Mouse (Mus musculus) embryonic fibroblast, embryonic 13.5 days (primary cell): ENCODE measurements at regions not wholly inside any gene's neighbourhood (a gene's known extent, or its start where the extent isn't known, plus 50 kb on each side); places are given as distances from the start of the nearest gene placed in this dataset.

Experiments
- H3K27ac ChIP-seq: 2 replicates; pipeline ENCODE4 v1.5.1; 2012; ENCODE audit warnings: low read length, control low read depth, inconsistent platforms; ENCODE audit not compliant: insufficient read depth
- H3K4me1 ChIP-seq: 2 replicates; pipeline ENCODE4 v1.6.1; 2011; ENCODE audit warnings: low read length; ENCODE audit not compliant: control insufficient read depth, insufficient read depth
- H3K4me3 ChIP-seq: 2 replicates; pipeline ENCODE4 v1.5.1; 2011; ENCODE audit warnings: mild to moderate bottlenecking, control low read depth, low read length; ENCODE audit not compliant: insufficient read depth
- CTCF ChIP-seq: IDR thresholded peaks from 2 replicates; pipeline ENCODE4 v1.5.1; 2011; ENCODE audit warnings: mild to moderate bottlenecking, control low read depth, low read length, moderate library complexity, borderline replicate concordance; ENCODE audit not compliant: insufficient read depth
- POLR2A ChIP-seq: IDR thresholded peaks from 2 replicates; pipeline ENCODE4 v1.6.1; 2011; ENCODE audit warnings: low read depth, mild to moderate bottlenecking, control low read depth, low read length, moderate library complexity

DNA sequence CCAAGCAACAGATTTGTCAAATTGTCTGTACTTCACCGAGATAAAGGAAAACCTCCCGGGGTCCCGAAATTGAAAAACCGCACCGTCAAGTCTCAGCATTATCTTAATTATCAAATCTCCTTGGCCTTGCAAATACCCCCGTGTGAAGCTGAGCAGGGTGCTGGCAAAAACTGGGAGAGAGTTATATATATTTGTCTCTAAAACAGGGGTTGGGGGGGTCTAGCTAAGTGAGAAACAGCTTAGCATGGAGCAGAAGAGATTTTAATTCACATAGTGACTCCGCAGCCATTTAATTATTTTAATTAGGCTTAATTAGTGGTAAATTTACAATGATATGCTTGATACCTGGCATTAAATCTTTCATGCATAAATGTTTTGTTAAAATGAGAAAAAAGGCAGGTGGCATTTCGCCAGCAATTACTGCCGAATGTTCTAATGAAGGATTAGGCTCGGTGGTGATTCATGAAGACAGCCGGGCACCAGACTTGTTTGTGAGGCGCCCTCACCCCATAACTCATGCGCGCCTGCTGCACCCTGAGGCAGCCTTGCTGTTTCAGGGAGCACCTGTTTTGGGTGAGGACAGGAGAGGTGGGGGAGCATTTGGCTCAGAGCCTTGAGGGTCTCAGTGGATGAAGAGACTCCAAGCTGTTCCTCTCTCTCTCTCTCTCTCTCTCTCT, 138.2 kb downstream of the Tle3 start:
- no peak for TF ChIP-seq CTCF
- TF ChIP-seq POLR2A: no peak
- H3K4me3 ChIP-seq: no peak overlapping the region
- H3K4me1 ChIP-seq: no peaks in the 10 kb centered on the region
- H3K27ac ChIP-seq: no peak overlapping the region

DNA sequence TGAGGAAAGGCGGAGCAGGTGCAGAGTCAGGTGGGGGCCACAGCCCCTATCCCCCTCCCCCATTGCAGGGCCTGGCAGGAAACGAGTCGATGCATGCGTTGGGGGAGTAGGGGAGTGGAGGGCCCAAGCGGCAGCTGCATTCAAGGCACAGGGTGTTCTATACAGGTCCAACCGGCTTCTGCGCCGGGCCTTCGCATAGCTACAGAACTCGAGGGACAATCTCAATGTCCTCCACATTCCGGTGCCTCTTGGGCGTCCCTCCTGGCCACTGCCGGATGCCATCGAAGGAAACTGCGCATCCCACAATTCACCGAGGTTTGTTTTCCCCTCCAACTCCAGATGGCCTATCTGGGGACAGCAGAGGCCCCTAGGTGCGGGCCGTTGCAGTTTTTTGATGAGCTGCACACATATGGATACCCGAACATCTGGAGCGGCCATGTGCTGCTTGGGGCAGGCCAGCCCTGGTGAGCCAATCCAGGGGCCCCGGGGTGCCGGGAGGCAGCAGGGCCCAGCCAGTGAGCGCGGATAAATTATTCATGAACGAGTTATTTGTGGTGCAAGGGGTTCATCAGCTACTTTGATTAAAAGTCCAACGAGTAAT, 137.5 kb downstream of the Tle3 start:
- Histone ChIP-seq H3K4me1 (no peaks in the 10 kb centered on the region), H3K27ac (no peak overlapping the region), H3K4me3 (no peak overlapping the region)
- no peak for TF ChIP-seq POLR2A
- TF ChIP-seq CTCF: no peak

DNA sequence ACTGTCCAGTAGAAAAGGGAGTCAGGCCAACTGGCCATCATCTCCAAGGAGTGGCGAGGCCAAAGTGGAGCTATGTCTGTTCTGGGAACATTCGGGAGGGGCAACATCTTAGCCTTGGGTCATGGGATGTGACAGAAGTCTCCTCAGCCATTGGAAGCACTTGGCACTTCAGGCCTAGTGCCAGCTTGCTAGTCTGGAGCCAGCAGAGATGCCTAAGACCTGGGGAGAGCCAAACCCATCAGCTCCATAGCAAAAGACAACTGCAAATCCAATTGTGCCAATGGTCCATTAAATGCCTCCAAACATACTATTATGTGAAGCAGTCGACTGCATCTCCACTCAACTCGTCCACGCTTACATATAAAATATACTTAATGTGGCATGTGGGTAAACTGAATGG, 136.9 kb downstream of the Tle3 start:
- Histone ChIP-seq H3K4me3 (no peak overlapping the region), H3K4me1 (no peaks in the 10 kb centered on the region), H3K27ac (no peak overlapping the region)
- TF ChIP-seq CTCF: no peak
- TF ChIP-seq POLR2A: no peak

DNA sequence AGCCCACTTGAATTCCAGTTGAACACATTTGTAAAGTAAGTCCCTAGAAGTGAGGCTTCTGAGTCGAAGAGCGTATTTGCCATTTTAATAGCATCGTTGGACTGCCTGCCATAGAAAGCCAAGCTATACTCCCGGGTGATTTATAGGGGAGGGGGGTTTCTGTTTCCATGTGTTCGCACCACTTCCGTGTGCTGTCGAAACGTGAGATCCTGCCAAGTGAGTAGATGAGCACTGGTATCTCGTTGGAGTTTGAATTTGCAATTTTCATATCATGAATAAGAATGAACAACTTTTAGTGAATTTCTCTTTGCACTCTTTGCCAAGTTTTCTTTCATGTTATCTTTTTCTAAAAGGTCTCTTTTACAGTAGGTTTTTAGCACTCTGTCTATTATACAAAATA, 128.7 kb downstream of the Tle3 start:
- TF ChIP-seq POLR2A (no peak), CTCF (no peak)
- H3K4me3 ChIP-seq: no peak overlapping the region
- no peak overlapping the region for H3K27ac ChIP-seq
- H3K4me1 ChIP-seq: no peaks in the 10 kb centered on the region

DNA sequence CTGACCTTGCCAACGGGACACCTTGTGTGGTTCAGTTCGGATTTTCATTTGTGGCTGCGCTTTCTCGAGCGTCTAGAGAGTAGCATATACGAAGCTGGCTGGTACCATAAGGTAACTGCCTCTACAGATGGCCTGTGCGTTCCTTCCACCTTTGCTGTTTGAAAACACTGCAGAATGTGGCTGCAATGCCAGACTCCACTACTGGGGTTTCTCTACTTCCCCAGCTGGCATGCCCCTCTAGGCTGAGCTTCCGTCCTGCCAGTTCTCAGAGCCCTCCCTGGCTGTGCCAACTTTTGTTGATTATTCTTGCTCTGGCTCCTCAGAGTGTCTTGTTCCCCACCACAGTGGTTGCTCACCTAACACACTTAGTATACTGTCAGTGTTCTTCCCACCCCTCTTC, 120.7 kb downstream of the Tle3 start:
- Histone ChIP-seq H3K4me1 (no peaks in the 10 kb centered on the region), H3K4me3 (no peak overlapping the region), H3K27ac (no peak overlapping the region)
- no peak for TF ChIP-seq CTCF
- TF ChIP-seq POLR2A: no peak

DNA sequence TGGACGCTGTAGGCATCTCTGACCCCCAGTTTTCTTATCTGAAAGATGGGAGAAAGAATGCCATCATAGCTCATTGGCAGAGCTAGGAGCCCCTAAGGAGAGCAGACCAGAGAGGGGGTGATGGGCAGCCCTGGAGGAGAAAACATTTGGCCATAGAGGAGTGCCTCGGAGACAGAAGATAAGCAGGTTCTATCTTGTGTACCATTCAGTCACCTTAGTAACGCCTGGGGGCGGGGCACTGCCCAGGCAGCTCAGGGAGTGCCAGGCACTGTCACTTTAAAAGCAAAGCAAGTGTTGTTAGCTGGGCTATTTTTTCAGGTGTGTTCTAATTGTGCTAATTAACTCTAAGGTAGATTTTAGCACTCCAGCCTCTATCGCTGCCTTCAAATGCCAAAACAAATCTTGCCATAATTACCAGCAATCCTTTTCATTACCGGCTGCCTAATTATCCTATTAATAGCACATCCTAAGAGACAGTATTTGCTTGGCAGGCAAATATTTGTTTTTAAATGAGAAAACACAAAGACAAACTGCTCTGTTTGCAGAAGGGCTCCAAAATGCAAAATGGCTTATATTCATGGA, 119.1 kb downstream of the Tle3 start:
- Histone ChIP-seq H3K4me3 (no peak overlapping the region), H3K4me1 (no peaks in the 10 kb centered on the region), H3K27ac (no peak overlapping the region)
- TF ChIP-seq CTCF (no peak), POLR2A (no peak)

DNA sequence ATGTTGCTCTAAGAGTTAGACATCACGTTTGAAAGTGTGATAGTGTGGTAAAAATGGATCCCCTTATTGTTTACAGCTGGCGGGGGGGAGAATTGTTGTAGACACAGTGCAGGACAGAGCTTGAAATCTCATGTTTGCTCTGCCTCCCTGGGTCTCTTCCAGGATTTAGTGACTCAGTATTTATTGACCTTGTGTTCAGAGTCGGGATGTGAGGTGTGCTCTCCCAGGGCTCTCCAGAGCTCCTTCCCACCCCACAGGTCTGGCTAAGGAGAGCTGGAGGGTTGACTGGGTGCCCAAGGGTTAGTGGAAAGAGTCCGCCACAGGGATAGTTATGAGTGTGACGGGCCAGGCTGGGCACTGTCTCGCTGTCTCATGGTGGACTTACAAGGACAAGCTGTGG, 117.8 kb downstream of the Tle3 start:
- no peaks in the 10 kb centered on the region for H3K4me1 ChIP-seq
- no peak overlapping the region for H3K27ac ChIP-seq
- TF ChIP-seq POLR2A: no peak
- TF ChIP-seq CTCF: no peak
- H3K4me3 ChIP-seq: no peak overlapping the region

DNA sequence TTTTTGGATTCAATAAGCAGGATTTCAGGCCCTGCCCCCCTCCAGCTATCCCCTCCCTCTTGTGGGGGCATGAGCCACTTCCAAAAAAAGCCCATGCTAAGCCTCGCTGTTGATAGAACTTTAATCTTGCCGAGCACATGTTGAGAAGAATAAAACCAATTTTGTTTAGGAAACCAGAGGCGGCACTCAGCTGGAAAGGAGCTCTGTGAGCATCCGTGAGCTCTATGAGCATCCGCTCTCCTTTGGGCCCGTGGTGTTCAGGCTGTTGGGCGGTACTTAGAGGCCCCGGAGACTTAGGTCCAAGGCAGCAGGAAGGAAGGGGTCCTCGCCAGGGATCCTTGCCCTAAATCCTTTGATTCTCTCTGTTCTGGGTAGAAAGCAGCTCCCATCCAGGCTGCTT, 117.0 kb downstream of the Tle3 start:
- TF ChIP-seq CTCF (no peak), POLR2A (no peak)
- no peak overlapping the region for H3K27ac ChIP-seq
- H3K4me3 ChIP-seq: no peak overlapping the region
- H3K4me1 ChIP-seq: no peaks in the 10 kb centered on the region

DNA sequence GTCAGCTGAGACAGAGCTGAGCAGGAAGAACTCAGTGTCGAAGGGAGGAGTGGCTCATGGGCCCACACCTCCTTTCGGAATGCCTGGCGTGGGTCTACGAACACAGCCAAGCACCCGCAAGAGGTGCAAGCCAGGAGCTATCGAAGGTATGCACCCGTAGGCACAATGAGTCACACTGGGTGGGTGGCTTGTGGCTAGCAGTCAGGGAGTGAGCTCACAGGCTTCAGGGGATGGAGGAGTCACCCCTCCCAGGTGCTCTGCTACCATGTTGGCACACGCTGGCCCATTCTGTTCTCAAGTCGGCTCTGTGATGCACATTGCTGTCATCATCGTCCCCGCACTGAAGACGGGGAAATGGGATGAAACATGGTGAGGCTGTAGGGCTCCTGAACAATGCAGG, 115.7 kb downstream of the Tle3 start:
- TF ChIP-seq POLR2A: no peak
- TF ChIP-seq CTCF: no peak
- H3K4me1 ChIP-seq: no peaks in the 10 kb centered on the region
- no peak overlapping the region for H3K27ac ChIP-seq
- H3K4me3 ChIP-seq: no peak overlapping the region

DNA sequence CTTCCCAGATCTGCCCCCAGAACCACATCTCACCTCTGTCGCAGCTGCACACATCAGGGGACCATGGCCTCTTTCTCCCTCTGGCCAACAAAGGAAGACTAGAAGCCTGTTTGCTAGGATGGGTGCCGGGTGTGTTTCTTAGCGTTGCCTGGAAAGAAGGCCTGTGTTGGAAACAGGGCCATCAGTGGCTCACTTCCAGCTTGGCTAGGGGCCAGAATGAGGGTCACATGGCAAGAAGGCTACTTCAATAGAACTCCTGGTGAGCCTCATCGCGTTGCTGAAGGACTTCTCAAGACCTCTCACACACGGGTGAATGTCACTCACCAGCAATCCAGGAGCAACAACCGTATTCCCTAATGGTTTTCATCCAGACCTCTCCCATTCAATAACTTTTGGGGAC, 115.0 kb downstream of the Tle3 start:
- Histone ChIP-seq H3K4me3 (no peak overlapping the region), H3K27ac (no peak overlapping the region), H3K4me1 (no peaks in the 10 kb centered on the region)
- TF ChIP-seq CTCF (no peak), POLR2A (no peak)

DNA sequence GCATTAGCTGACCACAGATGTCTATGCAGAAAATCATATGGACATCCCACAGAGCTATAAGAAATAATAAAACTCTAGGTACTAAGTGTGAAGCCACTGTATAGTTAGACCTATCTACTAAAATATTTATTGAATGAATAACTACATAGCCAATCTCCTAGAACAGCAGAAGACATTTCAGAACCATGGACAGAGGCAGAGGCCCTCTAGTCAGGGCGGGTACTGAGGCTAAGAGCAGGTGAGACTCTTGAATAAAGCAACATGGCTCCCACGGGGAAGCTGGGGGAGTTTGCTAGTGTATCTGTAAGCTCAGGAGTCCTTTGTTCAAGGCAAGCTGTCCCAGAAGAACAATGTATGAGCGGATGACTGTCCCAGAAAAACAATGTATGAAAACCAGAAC, 112.2 kb downstream of the Tle3 start:
- no peaks in the 10 kb centered on the region for H3K4me1 ChIP-seq
- H3K4me3 ChIP-seq: no peak overlapping the region
- TF ChIP-seq POLR2A: no peak
- no peak for TF ChIP-seq CTCF
- H3K27ac ChIP-seq: no peak overlapping the region
